Mouse (Mus musculus) hindbrain, embryonic 14.5 days (tissue): Measurements from ENCODE around the gene Hilpda. TPM values are rescaled to one million over a fixed set of nuclear protein-coding genes. Genes with fewer than 3 reads are reported as not detected.

Experiments used
- ATAC-seq: fragments of 200-750 bp; cut with Nextera tagmentation; 2 replicates; pipeline ENCODE4 v1.8.0; 2017; ENCODE audit warnings: moderate number of reproducible peaks, mild to moderate bottlenecking, moderate TSS enrichment, moderate library complexity; ENCODE audit not compliant: low FRiP score
- DNase-seq: peaks from one replicate; pipeline ENCODE4 v3.0.0-alpha.2; 2015; ENCODE audit warnings: low spot score
- H3K27ac ChIP-seq: fragments of 300-500 bp; sonication (generic); 2 replicates; pipeline ENCODE4 v1.5.1; 2014; ENCODE audit warnings: mild to moderate bottlenecking, moderate library complexity
- H3K27me3 ChIP-seq: fragments of 300-500 bp; sonication (generic); 2 replicates; pipeline ENCODE4 v1.6.1; 2014; ENCODE audit warnings: mild to moderate bottlenecking, low read length, mixed read lengths; ENCODE audit not compliant: control insufficient read depth, insufficient read depth
- H3K36me3 ChIP-seq: fragments of 300-500 bp; sonication (generic); replicated peaks from 2 replicates; pipeline ENCODE4 v1.6.1; 2014; ENCODE audit not compliant: control insufficient read depth, insufficient read depth
- H3K4me1 ChIP-seq: fragments of 300-500 bp; sonication (generic); replicated peaks from 2 replicates; pipeline ENCODE4 v1.6.1; 2014; ENCODE audit warnings: antibody characterized with exemption, low read length, mixed read lengths; ENCODE audit not compliant: control insufficient read depth, insufficient read depth
- H3K4me2 ChIP-seq: fragments of 300-500 bp; sonication (generic); replicated peaks from 2 replicates; pipeline ENCODE4 v1.6.1; 2014; ENCODE audit warnings: mild to moderate bottlenecking, moderate library complexity
- H3K4me3 ChIP-seq: fragments of 300-500 bp; sonication (generic); replicated peaks from 2 replicates; pipeline ENCODE4 v1.5.1; 2014; ENCODE audit warnings: mild to moderate bottlenecking, low read length
- H3K9ac ChIP-seq: fragments of 300-500 bp; sonication (generic); 2 replicates; pipeline ENCODE4 v1.6.1; 2014
- H3K9me3 ChIP-seq: fragments of 300-500 bp; sonication (generic); 2 replicates; pipeline ENCODE4 v1.6.1; 2016; ENCODE audit warnings: low read length; ENCODE audit not compliant: control insufficient read depth
- WGBS: fragments of 180-500 bp; shearing (Covaris S2); extraction: QIAGEN DNeasy Blood & Tissue Kit; methylation state at CpG from one replicate; pipeline ENCODE4 v1.1.7; 2014; 5-methylcytosine and 5-hydroxymethylcytosine counted together
- polyA plus RNA-seq: library from polyadenylated mRNA; unstranded; fragments of >200 nt; fragmentation: Nextera tagmentation; extraction: Ambion mirVana; gene quantifications from 2 replicates; pipeline ENCODE4 v1.2.1, GENCODE M21; 2014

Gene Hilpda
- polyA plus RNA-seq, 1 experiment from 2014 or later, result 34.2 TPM

DNA sequence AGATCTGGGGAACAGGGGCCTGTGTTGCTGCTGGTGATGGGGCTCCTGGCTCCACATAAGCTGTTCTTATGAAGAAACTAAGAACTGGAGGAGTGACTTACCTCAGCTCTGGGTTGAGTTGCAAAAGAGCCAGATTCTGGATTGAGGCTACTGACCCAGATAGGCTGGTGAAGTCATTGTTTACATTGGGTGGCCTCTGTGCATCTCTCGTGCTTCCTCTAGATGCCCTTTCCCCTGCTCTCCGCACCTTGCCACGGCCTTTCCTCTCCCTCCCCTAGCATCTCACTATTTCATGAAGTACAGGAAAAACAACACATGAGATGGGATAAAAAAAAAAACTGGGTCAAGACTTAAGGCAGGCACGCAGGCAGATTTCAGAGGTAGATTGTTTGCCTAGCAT lies 5.4 kb upstream of the Hilpda start:
- H3K36me3 ChIP-seq, result no peaks in the 10 kb centered on the region
- H3K4me1 ChIP-seq, result no peaks in the 10 kb centered on the region; the same call in 1 of the 2 replicates
- ATAC-seq, result no peak
- H3K9me3 ChIP-seq, result no peaks in the 10 kb centered on the region
- no peak overlapping the region for H3K4me3 ChIP-seq
- DNase-seq, result no peak
- no peaks in the 10 kb centered on the region for H3K27me3 ChIP-seq
- no peak overlapping the region for H3K4me2 ChIP-seq
- no peak overlapping the region for H3K27ac ChIP-seq
- 77% methylated on average over 4 of the region's 4 CpGs for WGBS
- H3K9ac ChIP-seq, result no peak overlapping the region

GRCm38 (mm10) chr6:29269006-29269668 lies 3.2 kb upstream of the Hilpda start:
- Histone ChIP-seq H3K36me3 (no peaks in the 10 kb centered on the region), H3K4me1 (peaks cover 8% of the 10 kb centered on the region), H3K4me3 (no peak overlapping the region), H3K27ac (no peak overlapping the region), H3K9me3 (no peaks in the 10 kb centered on the region), H3K4me2 (no peak overlapping the region), H3K27me3 (no peaks in the 10 kb centered on the region), H3K9ac (no peak overlapping the region)
- ATAC-seq (no peak), DNase-seq (no peak)
- WGBS, result 80% methylated on average over 6 of the region's 6 CpGs

- Histone ChIP-seq H3K4me2 (no peak overlapping the region), H3K9ac (no peak overlapping the region), H3K27me3 (no peaks in the 10 kb centered on the region), H3K36me3 (peaks cover 13% of the 10 kb centered on the region), H3K4me3 (no peak overlapping the region), H3K9me3 (no peaks in the 10 kb centered on the region), H3K4me1 (peaks cover 8% of the 10 kb centered on the region), H3K27ac (no peak overlapping the region)
- no peak for ATAC-seq
- WGBS, result 22% methylated on average over 8 of the region's 8 CpGs
- DNase-seq, result no peak
These were observed 1.3 kb upstream of the Hilpda start for GRCm38 (mm10) chr6:29270961-29271360.

- no peak for DNase-seq
These were observed 4.5 kb downstream of the Hilpda start for GRCm38 (mm10) chr6:29276746-29277145.

GRCm38 (mm10) chr6:29278513-29279267 lies 6.4 kb downstream of the Hilpda start:
- ATAC-seq, result no peak; the same call in 1 of the 2 replicates
- Histone ChIP-seq H3K27ac (no peak overlapping the region), H3K4me1 (peaks cover under 1% of the 10 kb centered on the region; the same call in 1 of the 2 replicates)

More at GRCm38 (mm10) chr6:29276746-29277145, 4.5 kb downstream of the Hilpda start:
- Histone ChIP-seq H3K4me3 (no peak overlapping the region), H3K9me3 (no peaks in the 10 kb centered on the region), H3K9ac (no peak overlapping the region), H3K36me3 (peaks cover 13% of the 10 kb centered on the region), H3K4me2 (no peak overlapping the region), H3K27ac (no peak overlapping the region), H3K4me1 (peaks cover 8% of the 10 kb centered on the region), H3K27me3 (no peaks in the 10 kb centered on the region)
- 93% methylated on average over 5 of the region's 5 CpGs for whole genome bisulfite sequencing
- no peak for ATAC-seq

GRCm38 (mm10) chr6:29279293-29279692 lies 7.0 kb downstream of the Hilpda start, which contains the start of gene Fam71f2:
Gene Fam71f2 (plus strand): TSS chr6:29279593.
- peaks cover 13% of the 10 kb centered on the region for H3K36me3 ChIP-seq
- no peak within 1 kb of the TSS for H3K27ac ChIP-seq
- 86% methylated on average over 8 of the region's 8 CpGs for WGBS
- H3K27me3 ChIP-seq, result no peaks in the 10 kb centered on the region
- no peak within 1 kb of the TSS for H3K4me2 ChIP-seq
- DNase-seq (no peak), ATAC-seq (no peak)
- H3K4me3 ChIP-seq, result no peak within 1 kb of the TSS
- no peaks in the 10 kb centered on the region for H3K4me1 ChIP-seq
- H3K9me3 ChIP-seq, result no peaks in the 10 kb centered on the region
- no peak within 1 kb of the TSS for H3K9ac ChIP-seq

More at GRCm38 (mm10) chr6:29278513-29279267, 6.4 kb downstream of the Hilpda start:
- Histone ChIP-seq H3K9ac (no peak overlapping the region), H3K36me3 (peaks cover 13% of the 10 kb centered on the region), H3K9me3 (no peaks in the 10 kb centered on the region), H3K27me3 (no peaks in the 10 kb centered on the region), H3K4me3 (no peak overlapping the region), H3K4me2 (no peak overlapping the region)
- WGBS, result 36% methylated on average over 8 of the region's 8 CpGs
- peak; percentile 81 for DNase-seq

GRCm38 (mm10) chr6:29280671-29281070 lies 8.4 kb downstream of the Hilpda start:
- WGBS, result 38% methylated on average over 7 of the region's 7 CpGs
- Histone ChIP-seq H3K4me1 (no peaks in the 10 kb centered on the region), H3K27me3 (no peaks in the 10 kb centered on the region), H3K4me3 (no peak overlapping the region), H3K4me2 (no peak overlapping the region), H3K36me3 (0 out of 2 replicates have a peak, but pooled peaks cover under 1% of the 10 kb centered on the region), H3K9me3 (no peaks in the 10 kb centered on the region), H3K27ac (no peak overlapping the region), H3K9ac (peak overlapping the region; percentile 16; the same call in 1 of the 2 replicates)
- DNase-seq (no peak), ATAC-seq (no peak)

- ATAC-seq, result no peak
- H3K4me3 ChIP-seq, result no peak overlapping the region
- H3K27me3 ChIP-seq, result no peaks in the 10 kb centered on the region
- H3K4me2 ChIP-seq, result no peak overlapping the region
- H3K9ac ChIP-seq, result no peak overlapping the region
- 79% methylated on average over 7 of the region's 7 CpGs for WGBS
- no peak for DNase-seq
- H3K36me3 ChIP-seq, result no peaks in the 10 kb centered on the region
- H3K9me3 ChIP-seq, result no peaks in the 10 kb centered on the region
- no peak overlapping the region for H3K27ac ChIP-seq
- no peaks in the 10 kb centered on the region for H3K4me1 ChIP-seq
These were observed 14.6 kb downstream of the Hilpda start for GRCm38 (mm10) chr6:29286870-29287269.

DNA sequence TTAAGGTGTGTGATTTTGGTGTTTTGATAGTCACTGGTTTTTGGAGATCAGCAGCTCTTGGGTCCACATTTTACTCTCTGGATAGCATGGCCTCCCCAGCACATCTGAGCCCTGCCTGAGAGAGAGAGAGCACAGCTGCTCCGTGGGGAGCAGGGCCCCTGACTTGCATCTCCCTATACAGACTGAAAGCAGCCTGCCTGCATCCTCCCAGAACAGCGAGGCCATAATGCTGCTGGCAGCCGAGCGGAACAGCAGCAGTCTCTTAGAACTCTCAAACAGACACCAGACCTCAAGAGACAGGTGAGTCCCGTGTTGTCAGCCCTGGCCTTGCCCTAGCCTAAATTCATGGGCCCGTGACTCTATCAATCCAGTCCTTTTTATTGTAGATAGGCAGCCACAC lies 15.2 kb downstream of the Hilpda start:
- Histone ChIP-seq H3K9ac (no peak overlapping the region), H3K36me3 (no peaks in the 10 kb centered on the region), H3K4me3 (no peak overlapping the region), H3K4me1 (no peaks in the 10 kb centered on the region), H3K27ac (no peak overlapping the region), H3K27me3 (no peaks in the 10 kb centered on the region), H3K4me2 (no peak overlapping the region), H3K9me3 (no peaks in the 10 kb centered on the region)
- no peak for ATAC-seq
- WGBS, result 29% methylated on average over 6 of the region's 6 CpGs
- DNase-seq, result no peak
